Mouse (Mus musculus) liver, postnatal 0 days (tissue): ENCODE measurements around the gene Trib2.

Source experiments
- CTCF ChIP-seq: sonication (generic); IDR thresholded peaks from 2 replicates; pipeline ENCODE4 v1.5.1; 2016; ENCODE audit warnings: antibody characterized with exemption, low read depth
- EP300 ChIP-seq: IDR thresholded peaks from 2 replicates; pipeline ENCODE4 v1.6.1; 2016; ENCODE audit warnings: antibody characterized with exemption, low read depth, mild to moderate bottlenecking

- TF ChIP-seq CTCF, result no peak
- no peak for TF ChIP-seq EP300
Measured at GRCm38 (mm10) chr12:15816254-15816605, 492 bp downstream of the Trib2 start.
